Mouse (Mus musculus): ENCODE measurements at regions not wholly inside any gene's neighbourhood (a gene's known extent, or its start where the extent isn't known, plus 50 kb on each side); places are given as distances from the start of the nearest gene placed in this dataset.

- Histone ChIP-seq H3K27me3 (replicated peaks; ENCODE audit: control insufficient read depth, insufficient read depth, low read length) (no peaks in the 10 kb centered on the region), H3K9ac (ENCODE audit: low read depth, low read length) (no peak overlapping the region), H3K4me2 (no peak overlapping the region), H3K27ac (ENCODE audit: low read depth, low read length) (no peak overlapping the region), H3K9me3 (ENCODE audit: control insufficient read depth, low read length) (no peaks in the 10 kb centered on the region), H3K4me3 (ENCODE audit: low read depth, low read length) (no peak overlapping the region), H3K4me1 (replicated peaks; ENCODE audit: control insufficient read depth, insufficient read depth, low read length) (peaks cover 3% of the 10 kb centered on the region; the same call in 1 of the 2 replicates), H3K36me3 (ENCODE audit: control insufficient read depth, insufficient read depth, low read length) (no peaks in the 10 kb centered on the region)
- ATAC-seq (replicated peaks; ENCODE audit: low FRiP score) (0 out of 2 replicates have a peak, but pooled peaks have one; percentile 34), DNase-seq (ENCODE audit: low spot score) (no peak)
- WGBS = 34% methylated on average over 4 of the region's 4 CpGs
Observed at GRCm38 (mm10) chr8:34578043-34578442, 466.5 kb upstream of the Gm10131 start.

GRCm38 (mm10) chr8:34574009-34574408 lies 462.5 kb upstream of the Gm10131 start:
- no peak overlapping the region for H3K4me2 ChIP-seq
- H3K9ac ChIP-seq (ENCODE audit: low read depth, low read length) = no peak overlapping the region
- H3K36me3 ChIP-seq (ENCODE audit: control insufficient read depth, insufficient read depth, low read length) = no peaks in the 10 kb centered on the region
- no peaks in the 10 kb centered on the region for H3K27me3 ChIP-seq (replicated peaks; ENCODE audit: control insufficient read depth, insufficient read depth, low read length)
- WGBS = 65% methylated on average over 3 of the region's 3 CpGs
- no peaks in the 10 kb centered on the region for H3K9me3 ChIP-seq (ENCODE audit: control insufficient read depth, low read length)
- H3K27ac ChIP-seq (ENCODE audit: low read depth, low read length) = no peak overlapping the region
- peaks cover 3% of the 10 kb centered on the region; the same call in 1 of the 2 replicates for H3K4me1 ChIP-seq (replicated peaks; ENCODE audit: control insufficient read depth, insufficient read depth, low read length)
- H3K4me3 ChIP-seq (ENCODE audit: low read depth, low read length) = no peak overlapping the region
- DNase-seq (ENCODE audit: low spot score) = no peak
- ATAC-seq (replicated peaks; ENCODE audit: low FRiP score) = no peak

GRCm38 (mm10) chr8:34573007-34573881 lies 461.7 kb upstream of the Gm10131 start:
- Histone ChIP-seq H3K27ac (ENCODE audit: low read depth, low read length) (no peak overlapping the region), H3K9me3 (ENCODE audit: control insufficient read depth, low read length) (no peaks in the 10 kb centered on the region), H3K4me3 (ENCODE audit: low read depth, low read length) (no peak overlapping the region), H3K27me3 (replicated peaks; ENCODE audit: control insufficient read depth, insufficient read depth, low read length) (no peaks in the 10 kb centered on the region), H3K36me3 (ENCODE audit: control insufficient read depth, insufficient read depth, low read length) (no peaks in the 10 kb centered on the region), H3K4me1 (replicated peaks; ENCODE audit: control insufficient read depth, insufficient read depth, low read length) (peaks cover 3% of the 10 kb centered on the region; the same call in 1 of the 2 replicates), H3K9ac (ENCODE audit: low read depth, low read length) (no peak overlapping the region), H3K4me2 (no peak overlapping the region)
- ATAC-seq (replicated peaks; ENCODE audit: low FRiP score) (0 out of 2 replicates have a peak, but pooled peaks have one; percentile 45), DNase-seq (ENCODE audit: low spot score) (no peak)
- WGBS = 66% methylated on average over 9 of the region's 9 CpGs

- Histone ChIP-seq H3K27ac (ENCODE audit: low read depth, low read length) (no peak overlapping the region), H3K9ac (ENCODE audit: low read depth, low read length) (no peak overlapping the region), H3K4me3 (ENCODE audit: low read depth, low read length) (no peak overlapping the region), H3K27me3 (replicated peaks; ENCODE audit: control insufficient read depth, insufficient read depth, low read length) (no peaks in the 10 kb centered on the region), H3K36me3 (ENCODE audit: control insufficient read depth, insufficient read depth, low read length) (no peaks in the 10 kb centered on the region), H3K4me1 (replicated peaks; ENCODE audit: control insufficient read depth, insufficient read depth, low read length) (peaks cover 3% of the 10 kb centered on the region; the same call in 1 of the 2 replicates), H3K4me2 (no peak overlapping the region), H3K9me3 (ENCODE audit: control insufficient read depth, low read length) (no peaks in the 10 kb centered on the region)
- WGBS = 87% methylated on average over 1 of the region's 1 CpGs
- no peak for DNase-seq (ENCODE audit: low spot score)
- no peak for ATAC-seq (replicated peaks; ENCODE audit: low FRiP score)
Observed at GRCm38 (mm10) chr8:34571736-34572135, 460.2 kb upstream of the Gm10131 start.

GRCm38 (mm10) chr8:34562278-34562677 lies 450.7 kb upstream of the Gm10131 start:
- WGBS = 58% methylated on average over 8 of the region's 8 CpGs
- no peaks in the 10 kb centered on the region for H3K27me3 ChIP-seq (replicated peaks; ENCODE audit: control insufficient read depth, insufficient read depth, low read length)
- no peak overlapping the region for H3K9ac ChIP-seq (ENCODE audit: low read depth, low read length)
- H3K4me2 ChIP-seq = no peak overlapping the region
- no peak overlapping the region for H3K27ac ChIP-seq (ENCODE audit: low read depth, low read length)
- DNase-seq (ENCODE audit: low spot score) (no peak), ATAC-seq (replicated peaks; ENCODE audit: low FRiP score) (no peak)
- H3K36me3 ChIP-seq (ENCODE audit: control insufficient read depth, insufficient read depth, low read length) = no peaks in the 10 kb centered on the region
- H3K4me3 ChIP-seq (ENCODE audit: low read depth, low read length) = no peak overlapping the region
- no peaks in the 10 kb centered on the region for H3K9me3 ChIP-seq (ENCODE audit: control insufficient read depth, low read length)
- no peaks in the 10 kb centered on the region for H3K4me1 ChIP-seq (replicated peaks; ENCODE audit: control insufficient read depth, insufficient read depth, low read length)

GRCm38 (mm10) chr8:34549786-34550185 lies 438.2 kb upstream of the Gm10131 start:
- ATAC-seq (replicated peaks; ENCODE audit: low FRiP score) (no peak), DNase-seq (ENCODE audit: low spot score) (no peak)
- Histone ChIP-seq H3K4me3 (ENCODE audit: low read depth, low read length) (no peak overlapping the region), H3K27ac (ENCODE audit: low read depth, low read length) (no peak overlapping the region), H3K9me3 (ENCODE audit: control insufficient read depth, low read length) (no peaks in the 10 kb centered on the region), H3K4me2 (no peak overlapping the region), H3K9ac (ENCODE audit: low read depth, low read length) (no peak overlapping the region), H3K27me3 (replicated peaks; ENCODE audit: control insufficient read depth, insufficient read depth, low read length) (no peaks in the 10 kb centered on the region; the same call in 1 of the 2 replicates), H3K4me1 (replicated peaks; ENCODE audit: control insufficient read depth, insufficient read depth, low read length) (no peaks in the 10 kb centered on the region), H3K36me3 (ENCODE audit: control insufficient read depth, insufficient read depth, low read length) (no peaks in the 10 kb centered on the region)
- WGBS = 79% methylated on average over 5 of the region's 5 CpGs

GRCm38 (mm10) chr8:34546815-34547214 lies 435.3 kb upstream of the Gm10131 start:
- Histone ChIP-seq H3K4me2 (peak overlapping the region; percentile 54), H3K9ac (ENCODE audit: low read depth, low read length) (no peak overlapping the region), H3K4me3 (ENCODE audit: low read depth, low read length) (peak overlapping the region; percentile 19; the same call in 1 of the 2 replicates), H3K9me3 (ENCODE audit: control insufficient read depth, low read length) (no peaks in the 10 kb centered on the region), H3K27ac (ENCODE audit: low read depth, low read length) (no peak overlapping the region), H3K4me1 (replicated peaks; ENCODE audit: control insufficient read depth, insufficient read depth, low read length) (no peaks in the 10 kb centered on the region), H3K36me3 (ENCODE audit: control insufficient read depth, insufficient read depth, low read length) (no peaks in the 10 kb centered on the region), H3K27me3 (replicated peaks; ENCODE audit: control insufficient read depth, insufficient read depth, low read length) (no peaks in the 10 kb centered on the region)
- DNase-seq (ENCODE audit: low spot score) (no peak), ATAC-seq (replicated peaks; ENCODE audit: low FRiP score) (no peak)
- 12% methylated on average over 11 of the region's 11 CpGs for WGBS

GRCm38 (mm10) chr8:34542361-34543038 lies 431.0 kb upstream of the Gm10131 start:
- no peak overlapping the region for H3K4me2 ChIP-seq
- H3K4me3 ChIP-seq (ENCODE audit: low read depth, low read length) = no peak overlapping the region
- no peaks in the 10 kb centered on the region for H3K27me3 ChIP-seq (replicated peaks; ENCODE audit: control insufficient read depth, insufficient read depth, low read length)
- no peak for DNase-seq (ENCODE audit: low spot score)
- no peaks in the 10 kb centered on the region for H3K36me3 ChIP-seq (ENCODE audit: control insufficient read depth, insufficient read depth, low read length)
- no peak overlapping the region for H3K9ac ChIP-seq (ENCODE audit: low read depth, low read length)
- H3K9me3 ChIP-seq (ENCODE audit: control insufficient read depth, low read length) = no peaks in the 10 kb centered on the region
- H3K27ac ChIP-seq (ENCODE audit: low read depth, low read length) = no peak overlapping the region
- ATAC-seq (replicated peaks; ENCODE audit: low FRiP score) = no peak
- WGBS = 75% methylated on average over 3 of the region's 3 CpGs
- H3K4me1 ChIP-seq (replicated peaks; ENCODE audit: control insufficient read depth, insufficient read depth, low read length) = no peaks in the 10 kb centered on the region

All from liver, embryonic 11.5 days (tissue).